Mouse (Mus musculus): ENCODE measurements around the gene Bmpr1a. TPM values are rescaled to one million over a fixed set of nuclear protein-coding genes. Genes with fewer than 3 reads are reported as not detected.

Bmpr1a gene
- polyA plus RNA-seq, 1 experiment: not detected

DNA sequence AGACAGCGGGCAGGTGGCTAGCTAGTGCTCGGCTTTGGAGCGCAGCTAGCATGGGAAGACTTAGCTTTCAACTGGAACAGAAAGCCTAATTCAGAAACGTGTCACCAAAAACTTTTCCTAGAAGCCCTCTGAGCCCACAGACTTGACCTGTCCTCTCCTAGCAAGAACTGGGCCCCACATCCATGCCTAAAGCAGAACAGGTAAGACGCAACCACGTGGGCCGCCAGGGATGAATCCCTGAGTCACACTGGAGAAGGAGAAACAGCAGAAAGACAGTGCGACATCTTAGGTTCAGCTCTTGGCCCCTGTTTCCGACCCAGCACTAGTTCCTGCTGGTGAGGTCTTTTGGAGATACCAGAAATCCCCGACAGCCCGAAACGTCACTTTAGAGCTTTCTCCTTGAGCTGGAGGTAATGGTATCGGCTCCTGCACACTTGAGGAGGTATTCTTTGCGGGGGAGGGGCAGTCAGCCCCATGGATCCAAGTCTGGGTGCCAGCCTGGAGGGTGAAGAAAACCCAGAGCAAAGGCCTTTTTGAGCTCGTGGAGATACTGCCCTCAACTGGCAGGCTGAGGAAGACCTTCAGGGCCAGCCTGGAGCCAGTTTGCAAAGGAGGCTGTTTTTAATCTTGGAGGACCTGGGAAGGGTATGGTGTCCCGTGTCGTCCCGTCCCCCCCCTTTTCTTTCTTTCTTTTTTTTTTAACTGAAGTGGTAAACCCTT, 140.3 kb downstream of the Bmpr1a start:
- no peak for TF ChIP-seq GATA1 (IDR thresholded peaks at IDR 0.05; ENCODE audit: low read length)

DNA sequence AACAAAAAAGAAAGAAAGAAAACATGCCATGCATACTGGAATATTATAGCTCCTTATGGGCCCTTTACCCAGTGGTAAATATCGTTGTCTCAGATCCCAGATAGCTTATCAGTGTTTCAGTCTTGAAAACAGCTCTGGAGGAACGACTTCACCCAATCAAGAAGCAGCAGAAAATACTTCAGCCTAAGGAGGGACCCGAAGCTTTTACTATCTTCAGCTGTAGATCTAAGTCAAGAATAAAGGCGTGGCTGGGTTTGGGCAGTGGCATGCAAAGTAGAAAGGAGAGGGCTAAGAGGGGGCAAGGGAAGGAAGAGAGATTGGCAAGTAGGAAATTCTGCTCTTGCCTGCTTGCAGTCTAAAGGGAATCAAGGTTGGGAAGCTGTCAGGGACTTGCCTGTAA, 141.0 kb downstream of the Bmpr1a start:
- no peak for TF ChIP-seq GATA1 (IDR thresholded peaks at IDR 0.05; ENCODE audit: low read length)

Other genes with a start within 250 kb of the Bmpr1a start
- gene Shld2, start 192.8 kb downstream of the Bmpr1a start, polyA plus RNA-seq (2012): 7.0 and 11.6 TPM in 2 replicates
- 48.7 and 65.8 TPM in 2 replicates for gene Glud1, start 192.6 kb downstream of the Bmpr1a start, polyA plus RNA-seq (2012)
- not detected in 2 replicates for gene Fam25c, start 147.9 kb downstream of the Bmpr1a start, polyA plus RNA-seq (2012)
- gene Sncg, start 128.6 kb downstream of the Bmpr1a start, polyA plus RNA-seq (2012): not detected in 2 replicates
- gene Mmrn2, start 127.9 kb downstream of the Bmpr1a start, polyA plus RNA-seq (2012): 0.01 TPM in 1 of 2 replicates, not detected in the other
- gene 9230112D13Rik, start 19.5 kb upstream of the Bmpr1a start, polyA plus RNA-seq (2012): not detected in 2 replicates
- not detected in 2 replicates for gene Ldb3, start 85.3 kb upstream of the Bmpr1a start, polyA plus RNA-seq (2012)
- not detected in 2 replicates for gene Opn4, start 96.8 kb upstream of the Bmpr1a start, polyA plus RNA-seq (2012)
- 22.5 and 33.9 TPM in 2 replicates for gene Wapl, start 170.6 kb upstream of the Bmpr1a start, polyA plus RNA-seq (2012)

Measured in G1E-ER4 (cell line).